Mouse (Mus musculus): ENCODE data around the gene Pcyt1a. TPM values are rescaled to one million over a fixed set of nuclear protein-coding genes. Genes with fewer than 3 reads are reported as not detected.

Pcyt1a gene
- total and polyA plus RNA-seq, 3 experiments: 36.9 to 53.7 TPM; not detected in 1

GRCm38 (mm10) chr16:32506298-32506697, 75.6 kb downstream of the Pcyt1a start:
- Histone ChIP-seq H3K27me3 (ENCODE audit: control insufficient read depth in 1 of 2, insufficient read depth in 2 of 2, low read length in 2 of 2) (no peaks in the 10 kb centered on the region), H3K9ac (ENCODE audit: control insufficient read depth, low read depth, low read length, poor library complexity, severe bottlenecking) (no peak overlapping the region), H3K36me3 (ENCODE audit: control insufficient read depth in 1 of 2, insufficient read depth in 2 of 2, low read length in 2 of 2) (peaks cover 0 to 33% of the 10 kb centered on the region in 2 experiments; a peak in 2 of 4 replicates), H3K27ac (ENCODE audit: control insufficient read depth, low read depth, low read length) (no peak overlapping the region), H3K9me3 (replicated peaks; ENCODE audit: insufficient read depth, low read length) (no peaks in the 10 kb centered on the region), H3K79me2 (ENCODE audit: control insufficient read depth, insufficient read depth, low read length, poor library complexity) (no peaks in the 10 kb centered on the region; the same call in 1 of the 2 replicates), H3K4me3 (ENCODE audit: control insufficient read depth in 1 of 2, insufficient read depth in 1 of 2, low read depth in 2 of 2, low read length in 2 of 2) (no peak overlapping the region), H3K4me1 (ENCODE audit: control insufficient read depth in 1 of 2, insufficient read depth in 2 of 2, low read length in 2 of 2) (peaks cover 19 to 27% of the 10 kb centered on the region in 2 experiments)
- TF ChIP-seq MEF2A (IDR thresholded peaks at IDR 0.05; ENCODE audit: extremely low read depth, insufficient replicate concordance, low read depth, low read length, poor library complexity, severe bottlenecking) (no peak), RAD21 (IDR thresholded peaks at IDR 0.05; ENCODE audit: low read depth, low read length) (no peak), EP300 (IDR thresholded peaks at IDR 0.05; ENCODE audit: low read depth in 1 of 2, low read length in 2 of 2) (no peak), SMC3 (IDR thresholded peaks at IDR 0.05; ENCODE audit: low read depth, low read length) (no peak), POLR2AphosphoS5 (IDR thresholded peaks at IDR 0.05; ENCODE audit: borderline replicate concordance, low read depth, low read length) (no peak), MAZ (IDR thresholded peaks at IDR 0.05; ENCODE audit: low read depth, low read length) (no peak), ETS1 (IDR thresholded peaks at IDR 0.05; ENCODE audit: low read depth, low read length) (no peak), JUND (IDR thresholded peaks at IDR 0.05; ENCODE audit: low read depth, low read length) (no peak), GABPA (IDR thresholded peaks at IDR 0.05; ENCODE audit: low read depth, low read length) (no peak), MYC (IDR thresholded peaks at IDR 0.05; ENCODE audit: low read depth, low read length) (no peak), TAL1 (IDR thresholded peaks at IDR 0.05; ENCODE audit: low read length) (no peak), ZNF384 (IDR thresholded peaks at IDR 0.05; ENCODE audit: low read depth, low read length) (no peak), USF1 (IDR thresholded peaks at IDR 0.05; ENCODE audit: low read depth, low read length) (no peak), ELF1 (IDR thresholded peaks at IDR 0.05; ENCODE audit: low read depth, low read length) (no peak), ZKSCAN1 (IDR thresholded peaks at IDR 0.05; ENCODE audit: low read depth, low read length) (no peak)
- DNase-seq (ENCODE audit: low read depth, low spot score): no peak

- Histone ChIP-seq H3K27ac (ENCODE audit: control insufficient read depth, low read depth, low read length) (no peak overlapping the region), H3K4me1 (ENCODE audit: control insufficient read depth in 1 of 2, insufficient read depth in 2 of 2, low read length in 2 of 2) (peaks cover 19 to 31% of the 10 kb centered on the region in 2 experiments)
These were observed 76.1 kb downstream of the Pcyt1a start for GRCm38 (mm10) chr16:32506868-32507267.

More at GRCm38 (mm10) chr16:32506868-32507267, 76.1 kb downstream of the Pcyt1a start:
- no peaks in the 10 kb centered on the region for H3K9me3 ChIP-seq (replicated peaks; ENCODE audit: insufficient read depth, low read length)
- TF ChIP-seq POLR2A (IDR thresholded peaks at IDR 0.05; ENCODE audit: control insufficient read depth in 1 of 2, insufficient read depth in 1 of 2, low read depth in 1 of 2, low read length in 2 of 2, poor library complexity in 1 of 2): no peak
- peaks cover 0 to 37% of the 10 kb centered on the region in 2 experiments; a peak in 2 of 4 replicates for H3K36me3 ChIP-seq (ENCODE audit: control insufficient read depth in 1 of 2, insufficient read depth in 2 of 2, low read length in 2 of 2)
- no peak for DNase-seq (ENCODE audit: low read depth, low spot score)
- no peaks in the 10 kb centered on the region for H3K27me3 ChIP-seq (ENCODE audit: control insufficient read depth in 1 of 2, insufficient read depth in 2 of 2, low read length in 2 of 2)
- H3K79me2 ChIP-seq (ENCODE audit: control insufficient read depth, insufficient read depth, low read length, poor library complexity): no peaks in the 10 kb centered on the region; the same call in 1 of the 2 replicates
- H3K9ac ChIP-seq (ENCODE audit: control insufficient read depth, low read depth, low read length, poor library complexity, severe bottlenecking): no peak overlapping the region
- no peak overlapping the region for H3K4me3 ChIP-seq (ENCODE audit: control insufficient read depth in 1 of 2, insufficient read depth in 1 of 2, low read depth in 2 of 2, low read length in 2 of 2)

All from MEL (cell line).